Mouse (Mus musculus) forebrain, postnatal 0 days (tissue): ENCODE measurements around the gene Borcs8. TPM values are rescaled to one million over a fixed set of nuclear protein-coding genes. Genes with fewer than 3 reads are reported as not detected.

Experiments
- ATAC-seq: fragments of 200-750 bp; cut with Nextera tagmentation; 2 replicates; pipeline ENCODE4 v1.8.0; 2017; ENCODE audit warnings: mild to moderate bottlenecking, moderate library complexity
- DNase-seq: peaks from one replicate; pipeline ENCODE4 v3.0.0-alpha.2; 2015
- H3K27ac ChIP-seq: fragments of 300-500 bp; sonication (generic); 2 replicates; pipeline ENCODE4 v1.5.1; 2014; ENCODE audit warnings: low read depth, mild to moderate bottlenecking, antibody characterized with exemption, low read length, moderate library complexity, mixed read lengths
- H3K27me3 ChIP-seq: fragments of 300-500 bp; sonication (generic); 2 replicates; pipeline ENCODE4 v1.6.1; 2014; ENCODE audit warnings: mild to moderate bottlenecking, low read length, mixed read lengths; ENCODE audit not compliant: insufficient read depth
- H3K36me3 ChIP-seq: fragments of 300-500 bp; sonication (generic); 2 replicates; pipeline ENCODE4 v1.6.1; 2014; ENCODE audit warnings: mild to moderate bottlenecking, moderate library complexity; ENCODE audit not compliant: insufficient read depth
- H3K4me1 ChIP-seq: fragments of 300-500 bp; sonication (generic); 2 replicates; pipeline ENCODE4 v1.6.1; 2014; ENCODE audit warnings: antibody characterized with exemption; ENCODE audit not compliant: insufficient read depth
- H3K4me2 ChIP-seq: fragments of 300-500 bp; sonication (generic); 2 replicates; pipeline ENCODE4 v1.6.1; 2014; ENCODE audit warnings: low read depth, mild to moderate bottlenecking, moderate library complexity
- H3K4me3 ChIP-seq: fragments of 300-500 bp; sonication (generic); 2 replicates; pipeline ENCODE4 v1.5.1; 2014; ENCODE audit warnings: low read depth, low read length, mixed read lengths
- H3K9ac ChIP-seq: fragments of 300-500 bp; sonication (generic); 2 replicates; pipeline ENCODE4 v1.6.1; 2014; ENCODE audit warnings: mild to moderate bottlenecking
- H3K9me3 ChIP-seq: fragments of 300-500 bp; sonication (generic); 2 replicates; pipeline ENCODE4 v1.6.1; 2016; ENCODE audit warnings: low read length
- CTCF ChIP-seq: sonication (generic); IDR thresholded peaks from 2 replicates; pipeline ENCODE4 v1.5.1; 2016; ENCODE audit warnings: antibody characterized with exemption, control low read depth, low read depth
- WGBS: fragments of 180-500 bp; shearing (Covaris S2); extraction: QIAGEN DNeasy Blood & Tissue Kit; methylation state at CpG from one replicate; pipeline ENCODE4 v1.1.7; 2014; 5-methylcytosine and 5-hydroxymethylcytosine counted together
- polyA plus RNA-seq: library from polyadenylated mRNA; unstranded; fragments of >200 nt; fragmentation: Nextera tagmentation; extraction: Ambion mirVana; gene quantifications from 2 replicates; pipeline ENCODE4 v1.2.1, GENCODE M21; 2015
- total RNA-seq: library from RNA; depleted of rRNA; stranded (reverse); fragments of >200 nt; gene quantifications from 2 replicates; pipeline ENCODE4 v1.2.3, GENCODE M21; 2014

The Borcs8 gene
- total and polyA plus RNA-seq, 2 experiments from 2014 or later: 56.5 to 59.3 TPM

- Histone ChIP-seq H3K4me1 (0 out of 2 replicates have a peak, but pooled peaks cover 3% of the 10 kb centered on the region), H3K9ac (no peak overlapping the region), H3K27ac (no peak overlapping the region), H3K36me3 (peaks cover 38% of the 10 kb centered on the region), H3K4me2 (no peak overlapping the region), H3K9me3 (no peaks in the 10 kb centered on the region), H3K27me3 (no peaks in the 10 kb centered on the region), H3K4me3 (no peak overlapping the region)
- TF ChIP-seq CTCF: no peak
- ATAC-seq (no peak), DNase-seq (no peak)
- 96% methylated on average over 2 of the region's 2 CpGs for WGBS
These were observed 38.9 kb downstream of the Borcs8 start for GRCm38 (mm10) chr8:70178231-70178630.

- H3K9me3 ChIP-seq: no peaks in the 10 kb centered on the region
- H3K4me3 ChIP-seq: no peak overlapping the region
- DNase-seq (no peak), ATAC-seq (no peak)
- no peak overlapping the region for H3K4me2 ChIP-seq
- H3K27ac ChIP-seq: no peak overlapping the region
- peak; percentile 43 for TF ChIP-seq CTCF
- WGBS: 97% methylated on average over 4 of the region's 4 CpGs
- H3K4me1 ChIP-seq: no peaks in the 10 kb centered on the region
- H3K36me3 ChIP-seq: peaks cover 39% of the 10 kb centered on the region
- H3K27me3 ChIP-seq: no peaks in the 10 kb centered on the region
- no peak overlapping the region for H3K9ac ChIP-seq
These were observed 39.8 kb downstream of the Borcs8 start for GRCm38 (mm10) chr8:70179082-70179481.

GRCm38 (mm10) chr8:70181212-70181902 lies 42.1 kb downstream of the Borcs8 start:
- no peak overlapping the region for H3K9ac ChIP-seq

GRCm38 (mm10) chr8:70181903-70182252 lies 42.6 kb downstream of the Borcs8 start:
- WGBS: 86% methylated on average over 2 of the region's 2 CpGs
- Histone ChIP-seq H3K4me2 (no peak overlapping the region), H3K9me3 (no peaks in the 10 kb centered on the region), H3K4me3 (no peak overlapping the region), H3K36me3 (peaks cover 43% of the 10 kb centered on the region), H3K27me3 (no peaks in the 10 kb centered on the region), H3K4me1 (no peaks in the 10 kb centered on the region), H3K27ac (no peak overlapping the region), H3K9ac (no peak overlapping the region)
- no peak for DNase-seq
- TF ChIP-seq CTCF: no peak
- ATAC-seq: no peak

More at GRCm38 (mm10) chr8:70181212-70181902, 42.1 kb downstream of the Borcs8 start:
- no peak for TF ChIP-seq CTCF
- ATAC-seq (no peak), DNase-seq (no peak)
- H3K36me3 ChIP-seq: peaks cover 39% of the 10 kb centered on the region
- H3K9me3 ChIP-seq: no peaks in the 10 kb centered on the region
- no peak overlapping the region for H3K27ac ChIP-seq
- no peak overlapping the region for H3K4me3 ChIP-seq
- 90% methylated on average over 16 of the region's 16 CpGs for WGBS
- H3K27me3 ChIP-seq: no peaks in the 10 kb centered on the region
- H3K4me1 ChIP-seq: no peaks in the 10 kb centered on the region
- no peak overlapping the region for H3K4me2 ChIP-seq

- 90% methylated on average over 4 of the region's 4 CpGs for WGBS
- Histone ChIP-seq H3K4me1 (no peaks in the 10 kb centered on the region), H3K27me3 (no peaks in the 10 kb centered on the region), H3K27ac (no peak overlapping the region), H3K36me3 (peaks cover 39% of the 10 kb centered on the region), H3K4me2 (no peak overlapping the region), H3K9ac (no peak overlapping the region), H3K4me3 (no peak overlapping the region), H3K9me3 (no peaks in the 10 kb centered on the region)
- ATAC-seq (no peak), DNase-seq (no peak)
- no peak for TF ChIP-seq CTCF
These were observed 43.9 kb downstream of the Borcs8 start for GRCm38 (mm10) chr8:70183194-70183593.

GRCm38 (mm10) chr8:70188707-70189106 lies 49.4 kb downstream of the Borcs8 start:
- no peak overlapping the region for H3K4me2 ChIP-seq
- no peak for DNase-seq
- no peak for ATAC-seq

GRCm38 (mm10) chr8:70193238-70193637 lies 53.9 kb downstream of the Borcs8 start:
- Histone ChIP-seq H3K27ac (no peak overlapping the region), H3K27me3 (no peaks in the 10 kb centered on the region), H3K36me3 (peaks cover 35% of the 10 kb centered on the region), H3K9ac (no peak overlapping the region), H3K4me2 (no peak overlapping the region), H3K4me1 (no peaks in the 10 kb centered on the region), H3K9me3 (no peaks in the 10 kb centered on the region), H3K4me3 (no peak overlapping the region)
- DNase-seq: no peak
- no peak for ATAC-seq
- TF ChIP-seq CTCF: no peak
- WGBS: 69% methylated on average over 5 of the region's 5 CpGs

More at GRCm38 (mm10) chr8:70188707-70189106, 49.4 kb downstream of the Borcs8 start:
- Histone ChIP-seq H3K36me3 (peaks cover 45% of the 10 kb centered on the region), H3K4me1 (no peaks in the 10 kb centered on the region), H3K9me3 (no peaks in the 10 kb centered on the region), H3K27ac (no peak overlapping the region), H3K9ac (no peak overlapping the region), H3K4me3 (no peak overlapping the region), H3K27me3 (no peaks in the 10 kb centered on the region)
- 67% methylated on average over 7 of the region's 7 CpGs for WGBS
- no peak for TF ChIP-seq CTCF
